Mouse (Mus musculus): Measurements from ENCODE around the gene Tox2. TPM values are rescaled to one million over a fixed set of nuclear protein-coding genes. Genes with fewer than 3 reads are reported as not detected.

Tox2 gene
- total RNA-seq, 2 experiments from 2014 or later: 0.42 to 1.6 TPM

DNA sequence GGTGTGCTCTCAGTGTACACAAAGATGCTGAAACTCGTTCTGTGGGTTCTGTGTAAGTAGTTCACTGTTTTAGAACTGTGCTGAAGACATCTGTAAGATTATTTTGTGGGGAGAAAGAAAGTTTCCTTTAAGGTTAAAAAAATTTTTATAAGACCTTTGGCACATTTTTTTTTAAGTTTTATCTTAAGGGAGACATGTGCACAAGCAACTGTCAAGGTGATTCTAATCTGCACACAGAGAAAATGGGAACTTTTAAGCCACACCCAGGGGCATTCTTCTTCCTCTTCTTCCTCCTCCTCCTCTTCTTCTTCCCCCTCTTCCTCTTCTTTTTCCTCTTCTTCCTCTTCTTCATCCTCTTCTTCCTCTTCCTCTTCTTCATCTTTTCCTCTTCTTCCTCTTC, 120.2 kb downstream of the Tox2 start:
- no peak for DNase-seq

DNA sequence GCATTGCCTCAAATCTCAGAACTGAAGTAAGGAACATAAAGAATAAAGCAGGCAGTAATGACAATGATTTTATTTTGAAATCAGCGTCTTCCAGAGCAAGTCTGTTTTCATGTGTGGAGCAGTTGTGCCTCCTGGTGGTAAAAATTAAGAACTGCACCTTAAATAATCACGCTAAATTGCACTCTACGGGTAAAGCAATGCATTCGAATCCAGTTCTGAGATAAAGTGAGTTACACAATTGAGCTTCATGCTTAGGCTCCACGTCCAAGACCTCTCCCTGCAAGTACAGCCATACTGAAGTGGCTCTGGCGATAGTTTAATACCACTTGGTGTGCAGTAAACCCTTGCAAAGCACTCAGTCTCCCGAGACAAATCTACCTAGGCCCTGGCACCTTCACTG, 127.8 kb downstream of the Tox2 start:
- DNase-seq: no peak

DNA sequence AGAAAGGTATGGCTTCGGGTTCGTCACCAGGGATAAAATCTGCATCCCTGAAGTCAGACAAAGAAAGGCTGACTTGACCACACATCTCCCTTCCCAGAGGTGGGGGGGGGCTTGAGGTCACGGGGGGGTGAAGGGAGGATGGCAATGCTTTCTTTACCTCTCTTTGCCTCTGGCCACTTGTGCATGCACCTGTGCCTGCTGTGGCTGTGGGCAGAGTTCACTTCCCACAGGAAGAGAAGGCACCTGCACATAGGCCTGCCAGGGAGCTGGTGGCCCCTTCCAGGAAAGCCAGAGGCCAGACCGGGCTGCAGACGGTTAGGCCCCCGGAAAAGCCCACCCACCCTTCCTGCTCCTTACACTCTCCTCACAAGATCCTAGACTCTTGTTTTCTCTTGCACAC, 128.5 kb downstream of the Tox2 start:
- DNase-seq: no peak

DNA sequence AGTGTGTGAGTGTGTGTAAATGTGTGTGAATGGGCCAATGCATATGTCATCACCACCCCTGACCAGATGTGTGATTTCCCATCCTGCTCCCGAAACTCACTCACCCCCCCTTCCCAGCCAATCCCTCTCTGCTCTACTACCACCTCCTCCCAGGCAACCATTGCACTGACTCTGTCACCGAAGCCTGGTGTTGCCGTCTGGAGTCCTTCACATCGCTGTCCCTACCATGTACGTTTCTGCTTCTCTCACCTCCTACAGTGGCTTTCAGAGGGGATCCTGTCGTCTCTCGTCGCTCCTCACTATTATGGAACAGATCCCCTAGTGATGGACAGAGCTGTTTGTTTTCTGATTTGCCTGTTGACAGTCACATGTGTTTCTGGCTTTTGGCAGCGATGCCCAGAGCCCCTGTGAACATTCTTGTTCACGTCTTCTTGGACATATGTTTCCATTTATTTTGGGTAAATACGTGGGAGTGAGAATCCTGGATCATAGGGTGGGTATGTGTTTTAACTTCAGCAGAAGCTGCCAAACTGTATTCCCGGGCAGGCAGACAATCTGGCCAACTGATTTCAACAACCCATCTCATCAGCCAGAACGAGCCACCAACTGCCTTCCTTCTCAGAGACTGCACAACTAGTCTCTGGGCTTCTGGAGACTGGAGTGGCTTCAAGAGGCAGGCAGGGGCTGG, 129.6 kb downstream of the Tox2 start:
- no peak for DNase-seq

DNA sequence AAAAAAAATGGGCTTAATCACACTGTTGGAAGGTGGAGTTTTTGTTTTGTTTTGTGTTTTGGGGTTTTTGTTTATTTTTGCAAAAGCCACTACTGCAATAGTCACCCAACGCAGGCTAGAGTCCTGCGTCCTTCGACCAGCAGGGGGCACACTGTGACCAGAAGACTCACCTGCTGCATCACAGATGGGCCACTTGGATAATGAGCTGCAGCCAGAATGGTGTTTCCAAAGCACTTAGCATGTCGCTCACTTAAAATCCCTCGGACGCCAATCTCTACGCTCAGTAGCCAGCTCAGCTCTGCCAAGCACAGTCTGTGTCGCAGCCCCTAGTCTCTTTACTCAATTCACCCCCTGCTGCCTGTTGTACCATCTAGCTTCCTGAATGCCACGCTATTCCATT, 137.3 kb downstream of the Tox2 start:
- peak; percentile 83 for DNase-seq

DNA sequence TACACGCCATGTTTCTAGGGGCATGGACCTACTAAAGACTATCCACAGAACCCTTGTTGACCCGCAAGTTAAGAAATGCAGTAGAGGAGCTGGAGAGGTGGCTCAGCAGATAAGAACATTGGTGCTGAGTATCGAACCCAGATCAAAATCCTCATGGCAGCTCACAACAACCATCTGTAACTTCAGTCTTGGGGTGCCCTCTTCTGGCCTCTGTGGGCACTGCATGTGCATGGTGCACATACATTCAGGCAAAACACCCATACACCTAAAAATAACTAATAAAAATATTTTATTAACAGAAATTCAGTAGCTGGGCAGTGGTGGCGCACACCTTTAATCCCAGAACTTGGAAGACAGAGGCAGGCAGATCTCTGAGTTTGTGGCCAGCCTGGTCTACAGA, 140.7 kb downstream of the Tox2 start:
- no peak for DNase-seq

DNA sequence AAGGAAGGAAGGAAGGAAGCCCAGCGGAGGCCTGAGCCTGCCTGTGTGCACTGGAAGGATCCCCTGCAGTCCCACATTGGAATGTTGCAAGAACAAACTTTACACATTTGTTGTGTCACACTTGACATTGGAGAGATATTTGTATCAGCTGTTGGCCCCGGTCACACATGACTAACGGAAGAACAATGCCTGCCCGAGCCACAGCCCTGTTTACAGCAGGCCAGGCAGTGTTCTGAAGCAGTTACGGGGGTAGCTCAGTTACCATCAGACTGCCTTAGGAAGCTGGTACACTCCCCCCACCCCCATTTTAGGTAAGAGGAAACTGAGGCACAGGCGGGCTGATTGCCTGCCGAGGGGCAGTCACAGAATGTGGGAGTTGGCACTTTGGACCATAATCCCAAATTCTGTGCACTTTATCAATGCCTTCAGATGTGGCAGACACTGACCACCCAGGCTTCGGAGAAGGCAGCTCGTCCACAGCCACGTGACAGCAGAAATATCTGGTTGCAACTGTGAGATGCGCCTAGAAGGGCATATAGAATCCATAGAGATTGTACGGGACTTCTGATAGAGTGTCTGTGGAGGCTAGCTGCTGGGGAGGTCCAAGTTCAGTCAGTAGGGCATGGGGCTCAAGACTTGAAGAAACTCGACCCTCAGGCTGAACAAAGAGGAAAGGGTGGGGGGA, 142.2 kb downstream of the Tox2 start:
- no peak for DNase-seq

DNA sequence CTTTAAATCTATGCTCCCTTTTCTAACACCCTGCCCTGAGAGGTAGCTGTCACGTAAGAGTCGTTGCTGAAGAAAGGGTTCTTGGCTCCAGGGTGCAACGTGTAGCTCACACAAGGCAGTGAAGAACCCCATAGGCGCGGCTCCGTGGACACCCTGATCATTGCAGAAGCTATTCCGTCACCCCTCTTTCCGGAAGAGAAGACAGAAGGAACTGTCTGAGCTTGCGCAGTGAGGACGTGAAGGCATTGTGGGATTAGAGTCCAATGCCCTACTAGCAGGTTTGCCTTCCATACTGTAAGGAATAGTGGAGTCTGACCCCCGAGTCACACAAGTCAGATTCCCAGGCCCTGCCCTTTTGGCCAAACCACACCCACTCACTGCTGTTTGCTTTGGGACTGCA, 143.6 kb downstream of the Tox2 start:
- DNase-seq: no peak

DNA sequence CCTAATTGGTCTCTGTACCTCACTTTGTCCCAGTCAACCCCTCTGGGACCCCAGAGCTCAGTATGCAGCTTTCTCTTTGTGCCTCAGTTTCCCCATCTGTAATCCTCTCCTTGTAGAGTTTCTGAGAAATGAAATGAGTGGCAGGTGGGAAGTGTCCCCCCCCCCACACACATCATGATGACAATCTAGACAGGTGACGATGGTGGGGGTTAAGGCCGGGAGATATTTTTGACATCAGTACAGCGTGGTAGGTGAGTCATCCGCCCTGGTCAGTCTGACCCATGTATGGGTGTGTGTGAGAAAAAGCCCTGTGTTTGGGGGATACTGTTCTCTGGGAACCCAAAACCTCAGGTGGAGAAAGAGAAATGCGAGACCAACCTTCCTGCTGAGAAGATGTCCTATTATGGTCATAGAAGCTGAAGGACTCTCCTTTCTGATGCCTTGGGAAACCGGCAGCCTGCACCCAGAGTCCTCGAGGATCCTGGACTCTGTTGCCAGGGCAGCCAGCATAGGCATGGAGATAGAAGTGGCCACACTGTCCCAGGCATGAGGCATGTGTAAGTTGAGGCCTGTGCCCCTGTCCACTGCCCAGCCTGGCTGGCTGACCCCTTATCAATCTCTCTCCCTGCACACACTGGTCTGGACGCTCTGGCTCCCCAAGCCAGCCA, 144.7 kb downstream of the Tox2 start:
- DNase-seq: no peak

DNA sequence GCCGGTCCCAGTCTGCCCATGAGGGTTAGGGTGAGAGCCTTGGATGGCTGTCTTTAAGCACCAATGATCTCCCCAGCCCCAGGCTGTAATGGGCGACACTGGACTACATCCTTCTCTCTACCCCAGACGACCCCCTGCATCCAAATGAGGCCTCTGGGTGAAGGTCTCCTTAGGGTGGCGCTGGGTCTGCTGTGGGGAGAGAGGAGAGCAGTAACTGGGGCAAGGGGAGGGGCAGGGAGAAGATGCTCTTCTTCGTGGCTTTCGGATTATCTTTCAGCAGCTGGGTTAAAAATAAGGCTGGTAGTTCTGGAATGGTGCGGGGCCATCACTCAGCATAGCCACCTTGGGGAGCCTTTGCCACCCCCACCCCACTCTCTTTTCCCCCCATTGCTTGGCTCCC, 145.8 kb downstream of the Tox2 start:
- DNase-seq: no peak

DNA sequence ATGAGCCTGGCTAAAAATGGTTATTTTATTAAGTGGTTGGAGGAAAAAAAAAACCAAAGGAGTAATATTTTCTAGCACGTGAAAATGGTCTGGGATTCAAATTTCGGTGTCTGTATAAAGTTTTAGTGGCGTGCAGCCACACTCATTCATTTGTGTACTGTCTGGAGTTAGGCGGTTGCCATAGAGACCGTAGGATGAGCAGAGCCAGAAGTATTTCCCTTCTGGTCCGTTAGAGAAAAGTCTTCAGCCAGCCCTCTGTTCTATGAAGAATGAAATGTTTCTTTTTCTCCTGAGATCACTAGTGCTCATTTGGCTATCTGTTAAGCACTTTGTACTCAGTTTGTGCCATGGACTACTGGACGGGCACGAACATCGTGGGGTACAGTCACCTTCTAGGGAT, 146.5 kb downstream of the Tox2 start:
- no peak for DNase-seq

DNA sequence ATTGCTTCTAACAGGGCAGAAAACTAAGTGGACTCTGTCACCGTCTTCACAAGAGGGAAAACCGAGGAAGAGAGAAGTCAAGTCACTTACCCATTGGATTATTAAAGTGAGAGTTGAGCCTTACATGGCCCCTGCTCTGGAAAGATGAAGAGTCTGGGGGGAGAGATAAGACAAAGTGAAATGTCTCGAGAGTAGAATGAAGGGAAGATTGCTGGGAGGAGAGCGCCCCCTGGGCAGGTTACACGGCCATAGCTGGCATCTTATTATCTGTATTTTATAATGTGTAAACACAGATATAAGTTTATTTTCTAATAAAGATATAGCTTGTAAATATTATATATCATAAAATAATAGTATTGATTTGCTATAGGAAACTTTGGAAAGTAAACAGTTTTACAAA, 147.5 kb downstream of the Tox2 start:
- DNase-seq: no peak

DNA sequence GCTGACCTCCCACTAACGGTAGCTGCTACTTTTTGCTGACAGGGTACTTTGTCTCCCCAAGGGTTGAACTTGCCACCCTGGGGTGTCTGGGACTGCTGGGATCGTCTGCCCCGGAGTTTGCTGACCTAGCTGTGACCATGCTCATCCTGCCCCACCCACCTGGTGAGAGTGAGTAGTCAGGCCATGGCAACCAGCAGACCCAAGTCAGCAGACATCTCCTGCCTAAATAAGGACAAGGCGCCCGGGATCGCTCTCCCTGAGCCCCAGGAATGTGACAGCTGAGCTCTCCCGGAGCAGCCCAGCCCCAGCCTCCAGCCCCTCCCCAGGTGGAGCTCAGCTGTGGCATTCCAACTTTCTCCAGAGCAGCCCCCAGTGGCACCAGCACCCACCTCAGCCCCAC, 150.8 kb downstream of the Tox2 start:
- peak; percentile 50 for DNase-seq

DNA sequence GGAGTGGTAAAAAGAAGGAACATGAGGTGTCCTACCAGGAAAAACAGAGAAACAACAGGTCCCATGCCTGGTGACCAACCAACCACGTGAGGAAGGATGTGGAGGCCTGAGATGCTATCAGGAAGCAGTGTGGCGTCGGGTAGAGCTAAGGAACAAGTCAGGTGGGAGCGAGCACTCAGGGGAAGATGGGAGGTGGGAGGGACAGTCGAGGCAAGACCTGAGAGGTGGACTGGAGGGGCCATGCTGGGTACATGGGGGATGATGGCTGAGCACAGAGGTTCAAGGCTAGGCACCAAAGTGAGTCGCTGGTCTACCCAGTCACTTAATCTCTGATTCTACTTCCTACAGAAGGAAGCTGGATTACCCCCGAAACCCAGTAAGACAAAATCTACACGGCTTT, 152.7 kb downstream of the Tox2 start:
- DNase-seq: no peak

DNA sequence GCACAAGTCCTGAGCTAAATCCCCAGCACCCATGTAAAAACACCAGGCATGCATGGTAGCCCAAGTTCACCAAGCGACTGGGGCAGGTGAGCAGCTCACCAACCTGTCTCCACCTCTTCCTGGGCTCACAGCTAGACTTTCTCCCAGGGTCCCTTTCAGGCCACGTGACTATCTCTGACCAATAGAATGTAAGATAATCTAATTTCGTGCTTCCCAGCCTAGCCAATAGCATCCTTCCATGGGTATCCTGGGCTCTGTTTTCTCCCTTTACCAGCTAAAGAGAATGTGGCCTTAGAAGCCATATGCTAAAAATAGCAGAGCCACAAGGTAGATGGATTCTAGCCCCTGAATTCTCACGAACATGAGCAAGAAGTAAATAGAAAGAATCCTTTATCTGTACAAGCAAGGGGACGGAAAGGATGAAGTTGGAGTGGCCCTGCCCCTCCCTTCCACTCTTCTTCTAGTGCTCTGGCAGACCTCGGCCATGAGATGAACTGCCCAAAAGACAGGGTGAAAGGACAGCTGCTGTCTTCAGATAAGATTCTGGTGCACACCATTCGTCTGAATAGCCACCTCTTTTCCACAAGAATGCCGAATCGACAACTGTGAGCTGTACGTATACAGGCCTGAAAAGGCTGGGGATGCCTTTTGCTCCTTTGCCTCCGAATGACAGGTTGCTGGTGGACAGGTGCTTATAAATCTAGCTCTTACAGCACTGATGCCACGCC, 153.4 kb downstream of the Tox2 start:
- DNase-seq: no peak

DNA sequence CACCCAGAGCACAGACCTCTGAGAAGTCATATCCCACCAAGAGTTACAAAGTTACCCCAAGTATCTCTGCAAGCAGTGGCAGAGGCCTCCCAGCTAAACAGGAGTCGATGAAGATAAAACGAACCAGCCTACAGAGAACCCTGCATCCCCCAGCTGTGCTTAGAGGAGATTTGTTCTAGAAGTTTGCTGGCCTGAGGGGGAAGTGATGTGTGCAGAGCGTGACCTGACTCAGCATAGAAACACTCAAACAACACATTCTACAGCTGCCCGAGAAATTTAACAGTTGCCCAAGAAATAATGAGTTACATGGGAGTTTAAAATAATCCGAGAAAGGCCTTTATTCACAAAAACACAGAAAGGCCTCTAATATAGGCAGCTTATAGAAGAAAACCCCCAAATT, 155.7 kb downstream of the Tox2 start:
- no peak for DNase-seq

DNA sequence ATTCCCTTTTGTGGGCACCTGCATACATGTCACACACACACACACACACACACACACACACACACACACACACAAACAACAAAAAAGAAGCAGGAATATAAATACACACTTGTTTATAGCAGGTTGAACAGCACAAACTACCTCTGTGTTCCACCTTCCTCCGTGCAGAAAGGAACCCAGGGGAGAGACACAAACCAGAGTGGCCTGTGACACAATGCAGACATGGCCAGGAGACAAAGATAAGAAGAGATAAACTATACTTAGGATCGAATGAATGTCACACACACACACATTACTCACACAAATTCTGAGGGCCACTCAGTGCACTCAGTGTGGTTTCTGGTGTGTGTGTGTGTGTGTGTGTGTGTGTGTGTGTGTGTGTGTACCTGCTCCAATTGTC, 156.3 kb downstream of the Tox2 start:
- no peak for DNase-seq

DNA sequence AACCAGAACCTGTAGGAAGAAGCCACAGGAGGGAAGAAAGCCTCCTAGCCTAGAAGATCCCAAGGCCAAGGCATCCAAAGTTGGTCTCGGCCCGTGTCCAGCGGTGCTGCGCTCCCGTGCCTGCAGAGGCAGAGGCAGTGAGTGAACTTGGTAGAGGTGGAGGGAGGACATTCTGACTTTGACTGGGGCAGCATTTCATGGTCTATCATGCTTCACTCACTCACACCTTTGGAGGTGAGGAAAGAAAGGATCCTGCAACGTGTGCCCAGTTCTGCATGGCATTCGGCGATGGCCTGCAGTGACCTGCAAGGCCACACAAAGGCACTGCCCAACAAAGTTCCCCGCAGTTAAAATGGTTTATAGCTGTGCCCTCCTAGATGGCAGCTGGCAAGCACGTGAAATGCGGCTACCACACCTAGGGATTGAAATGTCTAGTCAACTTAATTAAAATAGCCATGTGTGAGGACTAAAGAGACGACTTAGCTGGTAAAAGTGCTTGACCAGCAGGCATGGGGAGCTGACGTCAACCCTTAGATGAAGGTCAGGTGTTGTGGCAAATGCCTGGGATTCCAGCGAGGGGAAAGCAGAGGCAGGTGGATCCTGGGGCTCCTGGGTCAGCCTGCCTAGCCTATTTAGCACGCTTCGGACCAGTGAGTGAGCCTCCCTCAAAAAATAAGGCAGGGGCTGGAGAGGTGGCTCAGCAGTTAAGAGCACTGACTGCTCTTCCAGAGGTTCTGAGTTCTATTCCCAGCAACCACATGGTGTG, 158.1 kb downstream of the Tox2 start:
- DNase-seq: no peak

DNA sequence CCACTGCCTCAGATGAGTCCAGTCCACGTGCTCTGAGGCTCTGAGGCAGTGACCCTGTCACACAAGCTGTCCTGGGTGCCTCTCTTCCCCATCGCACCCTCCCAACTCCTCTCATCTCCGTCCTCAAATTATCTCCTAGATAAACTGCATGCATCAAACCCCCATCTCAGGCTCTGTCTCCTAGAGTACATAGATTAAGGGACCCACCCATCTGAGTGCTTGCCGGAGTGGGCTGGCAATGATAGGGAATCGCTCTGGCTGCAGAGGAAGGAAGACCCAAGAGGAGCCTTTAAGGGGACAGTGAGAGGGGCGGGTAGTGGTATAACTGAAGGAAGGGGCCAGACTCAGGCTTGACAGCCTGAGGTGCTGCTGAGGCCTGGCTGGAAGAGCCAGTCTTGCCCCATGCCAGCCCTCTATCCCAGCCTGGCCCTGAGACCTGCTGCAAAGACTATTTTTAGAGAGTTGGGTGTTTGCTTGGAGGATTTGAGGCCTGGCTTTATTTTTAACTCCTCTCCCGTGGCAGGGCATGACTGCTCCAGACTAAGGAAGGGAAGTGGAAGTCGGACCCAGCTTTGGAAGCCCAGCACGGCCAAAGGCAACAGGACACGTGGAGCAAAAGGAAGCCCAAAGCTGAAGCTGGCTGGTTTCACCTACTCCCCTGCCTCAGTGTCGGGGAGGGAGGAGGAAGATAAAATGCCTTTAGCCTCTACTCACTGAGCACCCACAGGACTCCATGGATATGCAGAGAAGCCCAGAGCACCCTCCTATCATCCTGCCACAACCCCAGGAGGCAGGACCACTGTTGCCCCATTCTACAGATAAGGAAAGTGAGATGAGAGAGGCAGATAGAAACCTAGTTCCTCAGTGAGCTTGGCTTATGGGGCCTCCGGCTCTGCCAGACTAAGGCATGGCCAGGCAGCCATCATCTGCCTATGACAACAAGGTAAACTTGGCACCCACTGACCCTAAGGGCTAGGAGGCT, 160.3 kb downstream of the Tox2 start:
- DNase-seq: no peak

DNA sequence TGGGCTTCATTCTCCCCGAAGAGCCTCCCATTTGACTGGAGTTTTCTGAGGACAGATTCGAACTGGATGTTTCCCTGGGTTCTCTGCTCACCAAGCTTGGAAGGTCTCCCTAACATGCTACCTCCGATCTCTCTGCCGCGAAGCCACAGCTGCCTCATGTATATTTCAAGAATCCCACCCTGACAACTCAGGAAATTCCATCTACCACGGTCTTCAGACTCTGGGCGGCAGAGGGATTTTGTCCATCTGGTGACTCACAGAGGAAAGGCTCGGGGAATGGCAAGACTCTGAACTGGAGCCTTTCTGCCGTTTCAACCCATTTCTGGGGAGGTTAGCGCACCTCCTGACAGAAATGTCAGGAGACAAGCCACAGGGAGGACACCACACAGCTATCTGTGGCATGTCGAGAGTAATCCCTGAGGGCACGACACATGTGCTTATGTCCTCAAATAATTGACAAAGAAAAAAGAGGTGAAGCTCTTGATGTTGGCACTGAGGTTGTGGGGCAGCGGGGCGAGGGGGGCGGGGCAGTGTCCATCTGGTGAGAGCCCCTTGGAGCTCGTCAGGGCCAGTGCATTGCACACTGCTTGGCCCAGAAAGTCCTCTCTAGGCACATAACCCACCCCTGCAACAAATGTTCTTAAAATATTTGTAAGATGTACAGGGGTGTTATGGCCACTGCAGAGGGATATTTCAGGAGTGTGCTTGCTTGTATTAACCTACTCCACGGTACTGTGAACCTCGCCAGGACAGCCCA, 162.0 kb downstream of the Tox2 start:
- no peak for DNase-seq
